Mouse (Mus musculus) brain, embryonic 18.5 days (tissue): Measurements from ENCODE around the gene Creb5.
A peak's percentile ranks its signal among the peaks of the same experiment; 100 is the strongest.
"Not testable (repeated sequence)": the region's sequence is repeated elsewhere in the genome, so short reads cannot be mapped to it uniquely, and the experiment has no call there.

ENCODE experiments used
- DNase-seq: peaks from one replicate; pipeline ENCODE4 v3.0.0-alpha.2; 2012; ENCODE audit warnings: low read depth, low spot score

The Creb5 gene

GRCm38 (mm10) chr6:53319543-53320325 lies 32.7 kb downstream of the Creb5 start:
- peak; percentile 26 for DNase-seq

- DNase-seq = no peak
Observed at GRCm38 (mm10) chr6:53337398-53337797, 50.3 kb downstream of the Creb5 start.

GRCm38 (mm10) chr6:53352311-53352960 lies 65.4 kb downstream of the Creb5 start:
- DNase-seq = no peak

- DNase-seq = no peak
Observed at GRCm38 (mm10) chr6:53356328-53356727, 69.3 kb downstream of the Creb5 start.

GRCm38 (mm10) chr6:53363535-53363934 lies 76.5 kb downstream of the Creb5 start:
- no peak for DNase-seq

- DNase-seq = no peak
Observed at GRCm38 (mm10) chr6:53363981-53364391, 76.9 kb downstream of the Creb5 start.

- DNase-seq = no peak
Observed at GRCm38 (mm10) chr6:53369147-53369546, 82.1 kb downstream of the Creb5 start.

GRCm38 (mm10) chr6:53369928-53370327 lies 82.9 kb downstream of the Creb5 start:
- no peak for DNase-seq

GRCm38 (mm10) chr6:53371962-53372361 lies 84.9 kb downstream of the Creb5 start:
- DNase-seq = no peak

- no peak for DNase-seq
Observed at GRCm38 (mm10) chr6:53374315-53374941, 87.4 kb downstream of the Creb5 start.

GRCm38 (mm10) chr6:53389277-53389676 lies 102.2 kb downstream of the Creb5 start:
- DNase-seq = no peak

GRCm38 (mm10) chr6:53390413-53390812 lies 103.3 kb downstream of the Creb5 start:
- no peak for DNase-seq

GRCm38 (mm10) chr6:53394026-53394425 lies 107.0 kb downstream of the Creb5 start:
- DNase-seq = no peak

GRCm38 (mm10) chr6:53395208-53395607 lies 108.1 kb downstream of the Creb5 start:
- no peak for DNase-seq

GRCm38 (mm10) chr6:53396421-53396820 lies 109.4 kb downstream of the Creb5 start:
- DNase-seq = no peak

- no peak for DNase-seq
Observed at GRCm38 (mm10) chr6:53397797-53398196, 110.7 kb downstream of the Creb5 start.

- no peak for DNase-seq
Observed at GRCm38 (mm10) chr6:53398297-53399140, 111.4 kb downstream of the Creb5 start.

GRCm38 (mm10) chr6:53401364-53401763 lies 114.3 kb downstream of the Creb5 start:
- no peak for DNase-seq

GRCm38 (mm10) chr6:53402551-53402950 lies 115.5 kb downstream of the Creb5 start:
- DNase-seq = not testable (repeated sequence)

GRCm38 (mm10) chr6:53409183-53409582 lies 122.1 kb downstream of the Creb5 start:
- no peak for DNase-seq

- no peak for DNase-seq
Observed at GRCm38 (mm10) chr6:53421345-53421744, 134.3 kb downstream of the Creb5 start.

- no peak for DNase-seq
Observed at GRCm38 (mm10) chr6:53429368-53429767, 142.3 kb downstream of the Creb5 start.
